Comparison of ENCODE assay signal across 14 mouse cellular contexts in the genomic region with DNA sequence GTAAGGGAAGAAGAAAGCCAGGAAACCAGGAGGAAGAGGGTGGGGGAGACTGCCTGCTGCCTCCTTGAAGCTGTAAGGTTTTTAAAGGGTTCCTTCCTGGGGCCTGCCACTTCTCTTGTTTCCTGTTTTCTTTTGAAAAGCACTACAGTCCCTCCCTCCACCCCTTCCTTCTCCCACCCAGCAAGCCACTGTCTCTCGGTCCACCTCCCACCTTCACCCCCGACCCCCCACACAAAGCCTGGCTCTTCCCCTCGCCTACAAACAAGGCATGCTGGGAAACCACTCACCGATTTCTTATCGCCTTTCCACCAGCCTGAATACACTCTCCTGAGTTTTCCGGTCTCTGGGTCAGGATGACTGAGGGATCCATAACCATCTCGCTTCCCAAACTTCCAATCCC. TPM values are rescaled to one million over a fixed set of nuclear protein-coding genes. Genes with fewer than 3 reads are reported as not detected.
DNase-seq lines count a peak whose midpoint lies in the region; ATAC-seq lines count a peak whose summit lies in the region.
"Had no signal": no experiment of that assay in that cellular context is flagged by ENCODE, and none has a peak within 500 bp of the region (broad histone marks: within the 10 kb centered on the region; RNA-seq: fewer than 3 reads in every experiment).

No protein-coding gene starts in this region.

- H3K27ac ChIP-seq in heart, embryonic 16.5 days (ENCODE audit: low read length), result peak overlapping the region; percentile 60
- H3K27ac ChIP-seq: hindbrain, postnatal 0 days had no signal

- H3K4me1 ChIP-seq in heart, embryonic 16.5 days (ENCODE audit: control insufficient read depth, insufficient read depth, low read length), result peaks cover 4% of the 10 kb centered on the region; the same call in 1 of the 2 replicates

- no peak overlapping the region for H3K4me2 ChIP-seq in heart, embryonic 16.5 days (ENCODE audit: low read depth, low read length)

- H3K27me3 ChIP-seq in heart, embryonic 16.5 days (ENCODE audit: control insufficient read depth, insufficient read depth, low read length), result no peaks in the 10 kb centered on the region

- no peak for DNase-seq in heart, adult 18-20 months
- peak; percentile 32 for DNase-seq in lung, postnatal 10 days
- no peak for DNase-seq in lung, postnatal 4 days
- DNase-seq in lung, postnatal 36 days, result peak; percentile 37
- DNase-seq in layer of hippocampus, postnatal 10 days (ENCODE audit: low spot score in 2 of 2), result no peak

- H3K4me3 ChIP-seq in heart, embryonic 16.5 days (ENCODE audit: low read length), result no peak overlapping the region

- H3K9me3 ChIP-seq in heart, embryonic 16.5 days (replicated peaks; ENCODE audit: control insufficient read depth, low read length), result no peaks in the 10 kb centered on the region

- no peak overlapping the region for H3K9ac ChIP-seq in heart, embryonic 16.5 days (ENCODE audit: low read length)

- 0 out of 2 replicates have a peak, but pooled peaks have one; percentile 30 for ATAC-seq in heart, embryonic 16.5 days (replicated peaks; ENCODE audit: extremely low read depth, insufficient read depth, low FRiP score)
- ATAC-seq in common myeloid progenitor, adult 5-6 weeks (replicated peaks; ENCODE audit: low read depth, poor library complexity, severe bottlenecking), result peak; percentile 9; the same call in 1 of the 2 replicates
- ATAC-seq in frontal cortex, adult (ENCODE audit: low TSS enrichment), result no peak
- ATAC-seq: CD4-positive, CD25-positive, alpha-beta regulatory T cell, adult 4 months; hindbrain, postnatal 0 days had no signal

- no peaks in the 10 kb centered on the region for H3K36me3 ChIP-seq in heart, embryonic 16.5 days (ENCODE audit: control insufficient read depth, insufficient read depth)

- 39% methylated on average over 7 of the region's 7 CpGs for WGBS in heart, embryonic 16.5 days

RNA-seq across cellular contexts. Expression of a gene that starts 6.0 kb away (rescaled TPM):
- polyA plus RNA-seq in heart, embryonic 16.5 days (2015; fragmentation: Nextera tagmentation; extraction: Ambion mirVana), result 0.37 and 1.5 TPM in 2 replicates
- not detected for total RNA-seq in heart, adult 18-20 months (2021)
- not detected in 2 replicates for total RNA-seq in common myeloid progenitor, adult 5-6 weeks (2017)
- under 1 TPM; 0.51 to 0.85 TPM for total RNA-seq in layer of hippocampus, postnatal 10 days (2021)
- total RNA-seq: gastrocnemius, adult 8-10 months; hindbrain, postnatal 0 days; liver, adult 2 months; monocyte, adult 5-6 weeks had no signal
- polyA plus RNA-seq: liver, adult 2 months; urinary bladder, adult 2 months had no signal

RNA-seq across cellular contexts. Expression of a gene that starts 25.9 kb away (rescaled TPM):
- 16.8 and 19.1 TPM in 2 replicates for polyA plus RNA-seq in heart, embryonic 16.5 days (2015; fragmentation: Nextera tagmentation; extraction: Ambion mirVana)
- 10 to 100 TPM; 12.2 to 12.5 TPM for total RNA-seq in heart, adult 18-20 months (2021)
- total RNA-seq in common myeloid progenitor, adult 5-6 weeks (2017), result 10.6 and 13.0 TPM in 2 replicates
- total RNA-seq in layer of hippocampus, postnatal 10 days (2021), result 10 to 100 TPM; 16.1 to 19.2 TPM

RNA-seq across cellular contexts. Expression of a gene that starts 27.4 kb away (rescaled TPM):
- 14.6 and 14.9 TPM in 2 replicates for polyA plus RNA-seq in heart, embryonic 16.5 days (2015; fragmentation: Nextera tagmentation; extraction: Ambion mirVana)
- 10 to 100 TPM; 10.1 to 10.3 TPM for total RNA-seq in heart, adult 18-20 months (2021)
- total RNA-seq in common myeloid progenitor, adult 5-6 weeks (2017), result 4.8 and 4.9 TPM in 2 replicates
- 10 to 100 TPM; 19.6 to 24.5 TPM for total RNA-seq in layer of hippocampus, postnatal 10 days (2021)

RNA-seq across cellular contexts. Expression of a gene that starts 51.2 kb away (rescaled TPM):
- 26.8 and 27.3 TPM in 2 replicates for polyA plus RNA-seq in heart, embryonic 16.5 days (2015; fragmentation: Nextera tagmentation; extraction: Ambion mirVana)
- total RNA-seq in heart, adult 18-20 months (2021), result 10 to 100 TPM; 10.6 to 14.2 TPM
- 60.6 and 72.8 TPM in 2 replicates for total RNA-seq in common myeloid progenitor, adult 5-6 weeks (2017)
- total RNA-seq in layer of hippocampus, postnatal 10 days (2021), result 10 to 100 TPM; 58.6 to 59.2 TPM

Comparison
In these comparisons a context has a peak if more than half of its experiments do, and no peak if none do; other contexts are left out.
1. DNase-seq: peak in lung, postnatal 10 days (single experiment) and lung, postnatal 36 days (single experiment); none in heart, adult 18-20 months (0 of 2), lung, postnatal 4 days (0 of 2) and layer of hippocampus, postnatal 10 days (0 of 2).